Mouse (Mus musculus): ENCODE results near the gene Pfkp.

Pfkp gene

DNA sequence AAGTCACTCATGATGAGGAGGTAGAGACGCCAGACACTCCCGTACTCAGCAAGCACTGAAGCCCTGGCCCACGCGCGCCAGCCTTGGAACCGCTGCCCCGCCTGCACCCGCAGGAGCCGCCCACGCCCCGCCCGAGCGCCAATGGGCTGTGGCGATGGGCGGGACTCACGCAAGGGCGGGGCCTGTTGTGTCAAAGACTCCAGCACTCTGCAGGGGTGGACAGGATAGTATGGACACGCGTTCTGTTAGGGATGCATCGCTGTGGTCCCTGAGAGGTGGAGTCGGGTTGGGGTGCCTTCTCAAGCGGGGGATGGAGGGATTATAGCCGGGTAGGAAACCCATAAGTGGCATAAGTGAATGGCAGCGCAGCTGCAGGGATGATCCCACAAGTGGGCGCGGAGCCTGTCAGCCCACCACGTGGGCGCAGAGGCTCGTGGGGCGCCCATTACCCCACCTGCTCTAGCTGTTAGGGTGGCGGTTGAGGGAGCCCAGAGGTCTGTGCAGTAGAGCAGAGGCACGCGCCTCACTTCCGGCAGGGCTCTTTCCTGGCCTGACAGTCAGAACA is at the start of gene Pfkp:
Gene Pfkp, minus strand, starts transcription at position 109 of the 565 bp plus-strand sequence.
- TF ChIP-seq GATA4 (IDR thresholded peaks at IDR 0.05; ENCODE audit: insufficient replicate concordance, low read length), result no peak

DNA sequence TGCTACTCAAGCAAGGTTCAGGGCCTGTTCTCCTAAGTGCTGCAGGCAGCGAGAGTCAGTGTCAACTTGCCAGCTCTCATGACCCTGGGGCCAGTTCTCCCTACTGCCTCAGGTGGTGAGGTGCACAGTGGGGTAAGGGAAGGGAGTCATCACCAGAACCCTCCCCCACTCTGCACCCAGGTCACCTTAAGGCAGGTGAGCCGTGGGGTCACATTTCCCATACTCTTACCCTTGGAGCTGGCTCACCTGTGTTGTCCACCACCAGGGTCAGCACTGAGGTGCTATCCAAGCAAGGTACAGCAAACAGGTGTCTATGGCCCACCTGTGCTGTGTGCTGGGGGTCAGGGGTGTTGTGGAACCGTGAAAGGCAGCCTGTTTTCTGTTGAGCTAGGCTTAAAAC is 42.0 kb upstream of the Pfkp start:
- no peak for TF ChIP-seq GATA4 (IDR thresholded peaks at IDR 0.05; ENCODE audit: insufficient replicate concordance, low read length)

DNA sequence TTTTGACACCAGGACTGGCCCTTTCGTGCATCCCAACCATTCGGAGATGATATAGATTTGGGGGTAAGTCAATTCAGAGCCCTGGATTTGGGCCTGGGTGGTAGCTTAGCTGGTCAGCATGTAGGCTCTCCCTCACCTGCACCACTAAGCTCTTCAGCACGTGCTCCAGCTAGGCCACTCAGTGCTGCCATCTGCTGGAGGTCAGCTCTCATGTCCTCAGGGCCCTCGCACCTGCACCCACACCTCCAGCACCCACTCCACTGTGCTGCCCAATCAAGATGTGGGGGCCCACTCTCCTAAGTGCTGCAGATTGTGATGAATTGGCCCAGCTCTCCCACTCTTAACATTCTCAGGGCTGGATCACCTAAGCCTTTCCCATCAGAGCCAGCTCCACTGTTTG is 41.4 kb upstream of the Pfkp start:
- TF ChIP-seq GATA4 (IDR thresholded peaks at IDR 0.05; ENCODE audit: insufficient replicate concordance, low read length), result no peak

DNA sequence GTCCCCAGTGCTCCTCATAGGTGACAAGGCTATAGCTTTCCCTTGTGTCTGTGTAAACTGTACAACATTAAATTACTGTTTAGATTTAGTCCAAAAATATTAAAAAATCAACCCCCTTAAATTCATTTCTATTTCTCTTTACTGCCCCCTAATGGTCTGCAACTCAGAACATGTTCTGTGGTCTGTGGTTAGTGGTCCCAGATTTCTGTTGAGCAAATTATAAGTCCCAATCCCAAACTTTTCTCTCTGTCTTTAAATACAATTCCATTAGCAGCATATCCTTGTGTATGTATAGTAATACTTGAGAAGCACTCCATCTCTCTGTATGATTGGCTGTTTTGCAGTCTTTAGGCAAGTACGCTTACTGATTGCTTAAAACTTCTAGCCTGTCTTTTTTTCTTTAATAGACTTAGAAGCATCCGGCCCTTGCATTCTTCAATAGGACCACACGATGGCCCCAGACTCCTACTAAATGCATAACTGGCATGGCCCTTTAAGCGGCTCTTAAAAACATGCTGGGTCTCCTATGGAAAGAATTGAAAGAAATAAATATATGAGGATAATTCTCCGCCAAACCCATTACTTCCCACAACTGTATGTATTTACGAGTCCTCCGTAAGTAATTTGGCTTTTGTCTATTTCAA is 40.3 kb upstream of the Pfkp start:
- no peak for TF ChIP-seq GATA4 (IDR thresholded peaks at IDR 0.05; ENCODE audit: insufficient replicate concordance, low read length)

DNA sequence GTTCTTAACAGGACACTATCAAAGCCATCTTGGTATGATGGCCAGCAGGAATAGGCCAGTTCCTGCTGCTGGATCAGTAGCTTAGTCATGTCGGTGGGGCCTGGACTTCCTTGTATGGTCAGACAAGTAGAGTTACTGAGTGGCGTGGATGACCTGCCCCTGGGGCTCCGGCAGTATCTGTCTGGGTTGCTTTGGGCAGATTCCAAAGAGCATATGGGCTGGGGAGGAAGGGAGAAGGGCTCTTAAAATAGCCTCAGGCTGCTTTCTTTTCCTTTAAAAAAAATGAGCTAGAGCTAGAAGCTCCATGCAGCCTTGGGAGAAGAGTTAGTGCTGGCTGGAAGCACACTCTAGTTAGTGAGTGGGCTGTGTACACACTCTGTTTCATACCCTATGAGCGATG is 18.3 kb upstream of the Pfkp start:
- no peak for TF ChIP-seq GATA4 (IDR thresholded peaks at IDR 0.05; ENCODE audit: insufficient replicate concordance, low read length)

DNA sequence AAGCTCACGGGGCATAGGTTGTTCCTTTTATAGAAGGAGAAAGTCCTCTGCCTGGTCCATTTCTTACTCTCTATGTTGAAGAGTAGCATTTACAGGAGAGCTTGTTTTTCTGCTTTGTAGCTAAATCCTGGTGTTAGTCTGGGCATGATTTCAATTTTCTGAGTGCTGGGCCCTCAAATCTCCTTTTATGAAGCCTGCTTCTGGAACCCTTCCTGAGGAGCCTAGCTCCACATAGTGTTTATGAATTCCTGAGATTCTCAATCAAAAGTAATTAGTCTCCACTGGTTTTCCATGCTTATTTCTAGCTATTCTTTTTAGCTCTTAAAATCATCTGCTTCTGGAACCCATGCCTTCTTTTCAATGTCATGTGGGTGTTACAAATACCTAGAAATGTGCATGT is 16.9 kb upstream of the Pfkp start:
- no peak for TF ChIP-seq GATA4 (IDR thresholded peaks at IDR 0.05; ENCODE audit: insufficient replicate concordance, low read length)

DNA sequence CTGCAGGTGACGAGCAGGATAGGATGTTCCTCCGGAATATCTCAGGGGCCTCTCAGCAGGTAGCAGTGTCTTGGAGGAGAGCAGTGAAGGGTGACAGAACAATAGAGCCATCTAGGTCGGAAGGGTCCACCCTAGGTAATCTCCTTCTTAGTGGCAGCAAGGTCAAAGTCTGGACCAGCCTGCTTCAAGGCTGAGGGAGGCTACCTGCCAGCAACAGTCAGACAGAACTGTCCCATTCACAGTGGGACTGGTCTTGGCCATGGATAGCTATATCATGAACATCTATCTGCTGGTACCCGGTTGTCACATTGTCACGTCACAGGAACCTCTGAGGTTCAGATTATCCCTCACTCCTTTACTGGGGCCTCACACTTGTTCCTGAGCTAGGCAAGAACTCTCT is 15.6 kb upstream of the Pfkp start:
- no peak for TF ChIP-seq GATA4 (IDR thresholded peaks at IDR 0.05; ENCODE audit: insufficient replicate concordance, low read length)

DNA sequence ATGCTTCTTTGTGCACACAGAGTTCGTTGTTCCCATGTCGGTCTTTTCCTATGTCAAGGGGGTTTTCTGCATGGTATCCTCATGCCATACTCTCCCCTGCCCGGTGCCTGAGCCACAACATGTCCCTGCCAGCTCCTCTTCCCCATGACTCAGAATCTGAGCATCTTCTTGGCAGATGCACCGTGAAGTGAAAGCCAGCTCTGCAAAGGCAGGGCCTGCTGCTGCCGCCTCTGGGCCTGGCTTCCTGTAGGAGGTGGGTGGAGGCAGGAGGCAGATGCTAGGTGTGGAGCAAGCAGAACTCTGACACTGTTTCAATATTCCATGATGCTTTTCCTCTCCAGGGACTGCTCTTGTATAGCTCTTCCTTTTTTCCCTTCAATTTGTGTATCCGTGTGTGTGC is 10.7 kb upstream of the Pfkp start:
- no peak for TF ChIP-seq GATA4 (IDR thresholded peaks at IDR 0.05; ENCODE audit: insufficient replicate concordance, low read length)

DNA sequence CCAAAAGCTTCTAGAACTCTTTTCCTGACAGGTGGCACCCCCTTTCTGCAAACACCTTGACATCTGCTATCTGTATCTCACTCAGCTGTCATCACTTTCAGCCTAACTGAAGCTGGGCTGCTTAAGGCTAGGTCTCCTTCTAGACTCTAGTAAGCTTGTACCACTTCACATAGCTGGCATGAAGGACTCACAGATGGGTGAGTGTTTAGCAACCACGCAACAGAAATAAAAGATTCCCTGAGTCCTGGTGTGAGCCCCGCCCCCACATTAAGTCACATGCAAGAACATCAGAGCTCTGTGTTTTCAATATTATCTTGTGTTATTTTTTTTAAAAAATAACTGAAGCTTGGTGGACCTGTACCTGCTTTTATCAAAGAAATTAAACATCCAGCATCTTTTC is 8.7 kb upstream of the Pfkp start:
- no peak for TF ChIP-seq GATA4 (IDR thresholded peaks at IDR 0.05; ENCODE audit: insufficient replicate concordance, low read length)

DNA sequence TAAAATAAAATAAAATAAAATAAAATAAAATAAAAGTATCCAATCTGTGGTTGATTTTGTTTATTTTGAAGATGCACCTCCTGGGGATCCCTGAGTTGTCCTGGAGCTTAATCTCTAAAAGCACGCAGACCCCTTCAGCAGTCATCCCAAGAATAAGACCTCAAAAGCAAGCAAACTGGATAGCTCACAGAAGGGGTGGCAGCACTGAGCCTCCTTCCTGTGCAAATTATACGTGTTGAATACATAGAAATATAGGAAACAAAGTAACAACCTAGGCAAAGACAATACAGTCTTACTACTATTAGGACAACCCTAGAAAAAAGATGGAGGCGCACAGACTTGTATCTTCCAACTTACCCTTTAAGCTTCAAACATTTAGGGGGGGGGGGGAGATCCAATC is 965 bp upstream of the Pfkp start:
- no peak for TF ChIP-seq GATA4 (IDR thresholded peaks at IDR 0.05; ENCODE audit: insufficient replicate concordance, low read length)

DNA sequence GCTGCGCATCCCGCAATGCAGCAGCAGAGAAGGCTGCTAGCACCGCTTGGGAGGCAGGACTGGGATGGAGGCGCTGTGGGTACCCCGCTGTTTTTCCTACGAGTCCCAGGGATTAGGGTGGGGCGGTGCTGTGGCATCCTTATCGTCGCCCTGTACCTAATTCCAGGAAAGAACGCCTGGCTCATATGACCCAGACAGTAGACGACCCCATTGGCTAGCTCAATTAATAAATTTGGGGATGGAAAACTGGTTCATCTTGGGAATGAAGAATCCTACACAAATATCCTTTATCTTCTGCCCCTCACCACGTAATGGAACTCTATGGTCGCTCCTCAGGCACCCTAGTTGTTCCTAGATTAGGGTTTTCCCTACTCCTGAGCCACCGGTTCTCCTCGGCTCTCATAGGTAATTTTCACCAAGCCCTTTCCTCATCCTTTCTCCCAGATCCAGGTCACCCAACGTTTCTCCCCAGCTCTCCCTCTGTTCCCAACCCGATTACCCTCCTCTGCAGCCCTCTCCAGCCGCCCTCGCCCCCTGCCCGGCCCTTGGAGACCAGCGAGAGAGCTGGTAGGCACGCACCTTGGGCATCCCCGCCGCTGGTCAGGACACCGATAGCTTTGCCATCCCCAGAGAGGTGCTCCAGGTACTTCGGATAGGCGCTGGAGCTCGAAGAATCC is 447 bp downstream of the Pfkp start:
- no peak for TF ChIP-seq GATA4 (IDR thresholded peaks at IDR 0.05; ENCODE audit: insufficient replicate concordance, low read length)

DNA sequence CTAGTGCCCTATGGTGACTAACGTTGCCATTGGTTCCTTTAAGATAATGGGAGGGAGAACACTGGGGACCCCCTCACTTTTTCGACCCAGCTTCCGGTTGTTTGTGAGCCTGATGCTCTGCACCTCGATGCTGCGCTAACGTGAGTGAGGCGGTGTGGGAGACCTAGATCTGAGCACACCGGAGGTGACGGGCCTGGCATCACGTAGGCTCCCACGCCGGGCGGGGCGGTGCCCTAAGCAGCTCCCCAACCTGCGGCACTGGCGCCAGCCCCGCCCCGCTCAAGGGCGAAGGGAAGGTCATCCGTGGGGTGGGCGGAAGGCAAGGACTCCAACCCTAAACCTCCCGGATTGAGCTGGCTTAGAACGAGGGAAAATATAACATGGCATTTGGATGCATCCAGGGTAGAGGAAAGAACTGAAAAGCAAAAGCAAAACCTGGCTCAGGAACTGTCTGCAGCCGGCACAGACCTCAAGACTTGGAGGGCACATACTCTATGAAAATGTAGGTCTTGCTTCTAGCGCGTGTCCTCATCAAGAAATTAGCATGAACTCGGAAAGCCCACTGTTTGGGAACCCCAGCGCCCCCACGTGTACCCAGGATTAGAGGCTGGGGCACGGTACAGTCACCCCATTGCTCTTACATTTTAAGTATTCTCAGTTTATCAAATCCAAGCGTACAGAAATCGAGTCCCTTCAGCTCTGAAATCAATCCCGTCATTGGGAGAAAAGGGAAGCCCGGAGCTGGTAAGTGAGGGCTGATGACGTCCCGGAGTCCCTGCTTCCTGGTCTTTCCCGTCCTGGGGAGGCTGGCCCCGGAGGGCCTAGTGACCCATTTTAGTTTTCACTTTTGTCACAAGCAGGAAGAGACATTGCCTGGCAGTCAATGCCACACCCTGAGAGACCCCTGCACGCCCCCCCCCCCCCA is 1.2 kb downstream of the Pfkp start:
- TF ChIP-seq GATA4 (IDR thresholded peaks at IDR 0.05; ENCODE audit: insufficient replicate concordance, low read length), result no peak

DNA sequence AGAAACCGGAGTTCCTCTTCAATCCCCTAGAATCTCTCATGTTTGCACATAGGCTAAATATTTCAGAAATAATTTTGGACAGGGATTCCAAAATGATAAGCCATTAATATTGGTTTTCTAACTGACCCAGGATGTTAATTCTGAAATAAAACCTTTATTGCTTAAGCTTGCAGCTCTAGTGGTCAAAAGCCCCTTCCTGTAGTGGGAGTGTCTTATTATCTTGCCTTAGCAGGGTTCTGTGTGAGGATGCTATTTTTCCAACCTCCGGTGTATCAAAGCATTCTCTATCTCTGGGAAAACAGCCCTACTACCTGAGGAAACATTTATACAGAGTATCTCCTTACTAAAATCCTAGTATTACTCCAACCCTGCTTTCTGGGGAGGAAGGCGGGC is 1.9 kb downstream of the Pfkp start:
- no peak for TF ChIP-seq GATA4 (IDR thresholded peaks at IDR 0.05; ENCODE audit: insufficient replicate concordance, low read length)

DNA sequence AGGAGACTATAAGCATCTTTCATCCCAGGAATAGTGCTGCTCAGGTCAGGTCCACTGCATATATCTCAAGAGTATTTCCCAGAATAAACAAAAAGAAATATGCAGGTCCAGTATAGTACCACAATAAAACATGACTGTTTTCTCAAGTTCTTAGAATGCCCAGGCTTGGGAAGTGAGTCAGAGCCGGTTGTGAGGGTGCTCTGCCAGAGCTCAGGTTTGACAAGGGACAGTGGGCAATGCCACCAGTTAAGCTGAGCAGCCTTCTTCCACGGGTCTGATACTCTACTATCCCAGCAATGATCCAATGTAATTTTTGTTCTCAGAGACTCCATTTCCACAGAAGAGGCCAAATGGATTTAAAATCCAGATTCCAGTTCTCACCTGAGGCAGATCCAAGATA is 2.3 kb downstream of the Pfkp start:
- no peak for TF ChIP-seq GATA4 (IDR thresholded peaks at IDR 0.05; ENCODE audit: insufficient replicate concordance, low read length)

DNA sequence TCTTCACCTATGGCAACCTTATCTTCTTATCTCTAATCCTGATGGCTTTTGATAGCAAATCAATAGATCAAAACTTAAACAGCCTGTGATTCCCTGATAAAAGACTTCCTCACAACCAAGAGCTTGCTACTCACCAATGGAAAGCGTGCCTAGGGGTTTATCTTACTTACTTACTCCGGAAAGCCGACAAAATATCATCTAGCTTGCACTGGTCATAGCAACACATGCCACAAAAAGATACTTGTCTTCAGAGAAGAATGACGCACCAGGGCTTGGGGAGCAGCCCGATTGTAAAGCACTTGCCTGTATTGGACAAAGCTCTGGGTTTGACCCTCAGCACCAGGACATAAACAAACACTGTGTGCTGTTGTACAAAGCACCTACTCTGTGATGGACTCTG is 4.6 kb downstream of the Pfkp start:
- TF ChIP-seq GATA4 (IDR thresholded peaks at IDR 0.05; ENCODE audit: insufficient replicate concordance, low read length), result no peak

DNA sequence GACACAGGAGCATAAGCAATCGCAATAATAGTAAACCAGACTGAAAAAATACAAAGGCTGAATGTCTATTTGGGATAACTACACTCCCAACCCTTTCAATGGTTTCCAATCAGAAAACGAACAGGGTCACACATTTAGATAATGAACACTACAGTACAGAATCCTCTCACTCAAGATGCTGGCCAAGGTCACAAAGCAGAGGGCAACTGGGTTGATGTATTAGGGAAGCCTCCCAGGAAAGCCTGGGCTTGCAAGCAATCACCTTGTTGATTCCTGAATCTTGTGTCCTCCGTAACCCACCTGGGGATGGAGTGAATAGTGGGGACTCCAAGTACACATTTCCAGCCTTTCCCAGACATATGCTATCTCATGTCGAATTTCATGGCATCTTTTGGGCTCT is 5.6 kb downstream of the Pfkp start:
- no peak for TF ChIP-seq GATA4 (IDR thresholded peaks at IDR 0.05; ENCODE audit: insufficient replicate concordance, low read length)
